Mouse (Mus musculus) hindbrain, embryonic 14.5 days (tissue): Measurements from ENCODE around the gene Ccdc152. TPM values are rescaled to one million over a fixed set of nuclear protein-coding genes. Genes with fewer than 3 reads are reported as not detected.

Experiments
- ATAC-seq: fragments of 200-750 bp; cut with Nextera tagmentation; 2 replicates; pipeline ENCODE4 v1.8.0; 2017; ENCODE audit warnings: moderate number of reproducible peaks, mild to moderate bottlenecking, moderate TSS enrichment, moderate library complexity; ENCODE audit not compliant: low FRiP score
- DNase-seq: peaks from one replicate; pipeline ENCODE4 v3.0.0-alpha.2; 2015; ENCODE audit warnings: low spot score
- H3K27ac ChIP-seq: fragments of 300-500 bp; sonication (generic); 2 replicates; pipeline ENCODE4 v1.5.1; 2014; ENCODE audit warnings: mild to moderate bottlenecking, moderate library complexity
- H3K27me3 ChIP-seq: fragments of 300-500 bp; sonication (generic); 2 replicates; pipeline ENCODE4 v1.6.1; 2014; ENCODE audit warnings: mild to moderate bottlenecking, low read length, mixed read lengths; ENCODE audit not compliant: control insufficient read depth, insufficient read depth
- H3K36me3 ChIP-seq: fragments of 300-500 bp; sonication (generic); replicated peaks from 2 replicates; pipeline ENCODE4 v1.6.1; 2014; ENCODE audit not compliant: control insufficient read depth, insufficient read depth
- H3K4me1 ChIP-seq: fragments of 300-500 bp; sonication (generic); replicated peaks from 2 replicates; pipeline ENCODE4 v1.6.1; 2014; ENCODE audit warnings: antibody characterized with exemption, low read length, mixed read lengths; ENCODE audit not compliant: control insufficient read depth, insufficient read depth
- H3K4me2 ChIP-seq: fragments of 300-500 bp; sonication (generic); replicated peaks from 2 replicates; pipeline ENCODE4 v1.6.1; 2014; ENCODE audit warnings: mild to moderate bottlenecking, moderate library complexity
- H3K4me3 ChIP-seq: fragments of 300-500 bp; sonication (generic); replicated peaks from 2 replicates; pipeline ENCODE4 v1.5.1; 2014; ENCODE audit warnings: mild to moderate bottlenecking, low read length
- H3K9ac ChIP-seq: fragments of 300-500 bp; sonication (generic); 2 replicates; pipeline ENCODE4 v1.6.1; 2014
- H3K9me3 ChIP-seq: fragments of 300-500 bp; sonication (generic); 2 replicates; pipeline ENCODE4 v1.6.1; 2016; ENCODE audit warnings: low read length; ENCODE audit not compliant: control insufficient read depth
- WGBS: fragments of 180-500 bp; shearing (Covaris S2); extraction: QIAGEN DNeasy Blood & Tissue Kit; methylation state at CpG from one replicate; pipeline ENCODE4 v1.1.7; 2014; 5-methylcytosine and 5-hydroxymethylcytosine counted together
- polyA plus RNA-seq: library from polyadenylated mRNA; unstranded; fragments of >200 nt; fragmentation: Nextera tagmentation; extraction: Ambion mirVana; gene quantifications from 2 replicates; pipeline ENCODE4 v1.2.1, GENCODE M21; 2014

Ccdc152 gene
- polyA plus RNA-seq: 0.17 and 0.58 TPM in 2 replicates

- 92% methylated on average over 12 of the region's 12 CpGs for WGBS
- Histone ChIP-seq H3K4me1 (no peaks in the 10 kb centered on the region), H3K9ac (no peak within 1 kb of the TSS), H3K4me2 (no peak within 1 kb of the TSS), H3K4me3 (no peak within 1 kb of the TSS), H3K36me3 (no peaks in the 10 kb centered on the region), H3K27me3 (no peaks in the 10 kb centered on the region), H3K27ac (no peak within 1 kb of the TSS), H3K9me3 (no peaks in the 10 kb centered on the region)
- no peak for ATAC-seq
- DNase-seq: no peak
Observed at GRCm38 (mm10) chr15:3303426-3303825, at the start of gene Ccdc152. Gene Ccdc152 (minus strand): TSS chr15:3303526.

GRCm38 (mm10) chr15:3349306-3350064 lies 46.2 kb upstream of the Ccdc152 start:
- H3K9me3 ChIP-seq: no peaks in the 10 kb centered on the region

GRCm38 (mm10) chr15:3346682-3347081 lies 43.4 kb upstream of the Ccdc152 start:
- Histone ChIP-seq H3K27ac (no peak overlapping the region), H3K4me2 (no peak overlapping the region), H3K36me3 (no peaks in the 10 kb centered on the region), H3K9ac (no peak overlapping the region), H3K4me3 (no peak overlapping the region), H3K27me3 (no peaks in the 10 kb centered on the region), H3K4me1 (no peaks in the 10 kb centered on the region), H3K9me3 (no peaks in the 10 kb centered on the region)
- no peak for ATAC-seq
- DNase-seq: no peak
- 84% methylated on average over 3 of the region's 3 CpGs for WGBS

More at GRCm38 (mm10) chr15:3349306-3350064, 46.2 kb upstream of the Ccdc152 start:
- Histone ChIP-seq H3K9ac (no peak overlapping the region), H3K4me1 (no peaks in the 10 kb centered on the region), H3K27ac (no peak overlapping the region), H3K36me3 (no peaks in the 10 kb centered on the region), H3K4me3 (no peak overlapping the region), H3K4me2 (no peak overlapping the region), H3K27me3 (no peaks in the 10 kb centered on the region)
- no peak for DNase-seq
- ATAC-seq: no peak
- WGBS: 34% methylated on average over 6 of the region's 6 CpGs

GRCm38 (mm10) chr15:3344555-3344954 lies 41.2 kb upstream of the Ccdc152 start:
- Histone ChIP-seq H3K27me3 (no peaks in the 10 kb centered on the region), H3K36me3 (no peaks in the 10 kb centered on the region), H3K4me3 (no peak overlapping the region), H3K9ac (no peak overlapping the region), H3K27ac (no peak overlapping the region), H3K4me1 (no peaks in the 10 kb centered on the region), H3K9me3 (no peaks in the 10 kb centered on the region), H3K4me2 (no peak overlapping the region)
- 79% methylated on average over 4 of the region's 4 CpGs for WGBS
- ATAC-seq: peak; percentile 21; the same call in 1 of the 2 replicates
- peak; percentile 28 for DNase-seq

GRCm38 (mm10) chr15:3341806-3342582 lies 38.7 kb upstream of the Ccdc152 start:
- DNase-seq (no peak), ATAC-seq (no peak)
- no peaks in the 10 kb centered on the region for H3K9me3 ChIP-seq
- 88% methylated on average over 4 of the region's 4 CpGs for WGBS
- no peaks in the 10 kb centered on the region for H3K27me3 ChIP-seq
- no peak overlapping the region for H3K4me2 ChIP-seq
- H3K9ac ChIP-seq: no peak overlapping the region
- no peak overlapping the region for H3K27ac ChIP-seq
- H3K4me3 ChIP-seq: no peak overlapping the region
- no peaks in the 10 kb centered on the region for H3K36me3 ChIP-seq
- H3K4me1 ChIP-seq: no peaks in the 10 kb centered on the region

DNA sequence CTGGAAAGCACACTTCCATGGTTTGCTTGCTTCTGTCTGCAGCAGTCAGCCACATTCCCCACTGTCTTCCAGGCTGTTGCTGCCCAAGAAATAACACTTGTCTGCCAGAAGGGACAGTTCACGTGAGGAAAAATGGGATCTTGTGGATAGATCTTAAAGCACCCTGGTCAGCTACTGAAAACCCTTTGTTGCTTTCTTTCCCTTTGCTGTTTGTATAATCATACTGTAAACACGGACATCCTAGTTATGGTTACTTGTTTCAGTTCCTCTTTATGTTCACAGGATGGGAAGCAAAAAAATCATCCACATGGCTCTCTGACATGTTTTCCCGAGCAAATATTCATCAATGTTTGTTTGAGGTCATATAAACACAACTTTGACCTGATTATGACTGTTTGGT lies 36.5 kb upstream of the Ccdc152 start:
- Histone ChIP-seq H3K4me3 (no peak overlapping the region), H3K9me3 (no peaks in the 10 kb centered on the region), H3K27ac (no peak overlapping the region), H3K4me1 (no peaks in the 10 kb centered on the region), H3K9ac (no peak overlapping the region), H3K4me2 (no peak overlapping the region), H3K36me3 (no peaks in the 10 kb centered on the region), H3K27me3 (no peaks in the 10 kb centered on the region)
- WGBS: 83% methylated on average over 3 of the region's 3 CpGs
- DNase-seq (no peak), ATAC-seq (no peak)

DNA sequence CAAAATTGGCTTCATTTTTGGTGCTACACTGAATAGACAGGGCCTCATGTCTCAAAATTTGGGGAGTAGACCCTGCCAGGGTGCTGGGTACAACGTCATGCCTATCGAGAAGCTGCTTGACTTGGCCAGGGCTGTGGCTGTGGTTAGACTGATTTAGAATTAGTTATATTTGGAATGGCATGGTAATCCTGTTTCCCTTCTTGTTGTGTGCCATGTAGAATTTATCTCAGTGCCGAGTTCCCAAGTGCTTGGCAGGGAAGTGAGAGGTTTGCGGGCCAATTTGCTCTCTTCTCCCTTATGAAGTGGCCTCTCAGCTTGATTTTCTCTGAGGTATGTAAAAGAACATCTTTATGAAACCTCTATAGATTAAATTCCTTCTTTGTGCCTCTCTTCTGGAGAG lies 29.2 kb upstream of the Ccdc152 start:
- no peaks in the 10 kb centered on the region for H3K9me3 ChIP-seq
- H3K27me3 ChIP-seq: no peaks in the 10 kb centered on the region
- H3K9ac ChIP-seq: no peak overlapping the region
- no peaks in the 10 kb centered on the region for H3K4me1 ChIP-seq
- DNase-seq: no peak
- H3K4me2 ChIP-seq: no peak overlapping the region
- no peak overlapping the region for H3K27ac ChIP-seq
- H3K4me3 ChIP-seq: no peak overlapping the region
- no peaks in the 10 kb centered on the region; the same call in 1 of the 2 replicates for H3K36me3 ChIP-seq
- no peak for ATAC-seq
- 93% methylated on average over 4 of the region's 4 CpGs for WGBS

DNA sequence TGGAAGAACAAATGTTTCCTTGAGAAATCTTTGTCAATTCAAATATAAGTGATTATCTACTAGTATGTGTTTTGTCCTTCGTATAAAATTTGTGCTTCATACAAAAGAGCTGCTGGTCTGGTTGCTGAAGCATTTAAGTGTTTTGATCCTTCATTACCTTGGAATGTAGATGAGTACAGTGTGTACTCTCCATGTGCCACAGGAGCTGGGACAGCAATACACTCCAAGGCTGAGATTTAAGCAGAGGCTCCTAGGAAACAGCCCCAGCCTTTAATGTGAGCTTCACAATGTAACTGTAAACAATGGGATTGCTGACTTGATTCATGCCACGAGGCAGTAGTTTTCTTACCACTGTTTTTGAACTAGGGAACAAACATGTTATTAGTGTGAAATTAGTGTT lies 28.5 kb upstream of the Ccdc152 start:
- ATAC-seq: no peak
- WGBS: 62% methylated on average over 2 of the region's 2 CpGs
- Histone ChIP-seq H3K4me1 (no peaks in the 10 kb centered on the region), H3K9ac (no peak overlapping the region), H3K4me3 (no peak overlapping the region), H3K36me3 (no peaks in the 10 kb centered on the region; the same call in 1 of the 2 replicates), H3K4me2 (no peak overlapping the region), H3K9me3 (no peaks in the 10 kb centered on the region), H3K27me3 (no peaks in the 10 kb centered on the region), H3K27ac (no peak overlapping the region)
- no peak for DNase-seq

DNA sequence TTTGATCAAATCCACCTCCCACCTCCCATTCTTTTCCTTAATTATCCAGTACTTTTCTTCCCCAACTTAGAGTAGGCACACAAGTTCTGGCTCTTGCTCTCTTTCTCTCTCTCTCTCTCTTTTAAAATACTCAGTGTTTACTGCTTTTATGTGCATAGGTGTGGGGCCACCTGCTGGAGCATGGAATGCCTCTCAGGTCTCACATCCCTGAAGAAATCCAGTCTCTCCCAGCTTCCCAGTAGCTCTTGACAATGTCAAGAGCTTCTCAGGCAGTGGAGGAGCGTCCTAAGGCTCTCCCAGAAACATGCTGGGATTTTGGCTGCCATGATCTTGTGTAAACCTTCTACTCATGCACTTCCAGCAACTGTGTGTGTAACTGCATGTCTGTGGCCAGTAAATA lies 27.0 kb upstream of the Ccdc152 start:
- Histone ChIP-seq H3K27ac (no peak overlapping the region), H3K4me2 (no peak overlapping the region), H3K9ac (no peak overlapping the region), H3K9me3 (no peaks in the 10 kb centered on the region), H3K27me3 (no peaks in the 10 kb centered on the region), H3K36me3 (no peaks in the 10 kb centered on the region; the same call in 1 of the 2 replicates), H3K4me3 (no peak overlapping the region), H3K4me1 (no peaks in the 10 kb centered on the region)
- ATAC-seq: no peak
- no peak for DNase-seq
- 70% methylated on average over 1 of the region's 1 CpGs for WGBS
